Mouse (Mus musculus) embryonic facial prominence, embryonic 11.5 days (tissue): ENCODE measurements around the gene Hmx3. TPM values are rescaled to one million over a fixed set of nuclear protein-coding genes. Genes with fewer than 3 reads are reported as not detected.
A peak's percentile ranks its signal among the peaks of the same experiment; 100 is the strongest.

ENCODE experiments used
- ATAC-seq: fragments of 200-750 bp; cut with Nextera tagmentation; replicated peaks from 2 replicates; pipeline ENCODE4 v1.8.0; 2017; ENCODE audit warnings: low read depth; ENCODE audit not compliant: insufficient number of reproducible peaks, low FRiP score, low TSS enrichment
- DNase-seq: peaks from one replicate; pipeline ENCODE4 v3.0.0-alpha.2; 2015; ENCODE audit warnings: low spot score
- H3K27ac ChIP-seq: fragments of 300-500 bp; sonication (generic); replicated peaks from 2 replicates; pipeline ENCODE4 v1.5.1; 2014; ENCODE audit warnings: mild to moderate bottlenecking, low read depth, low read length, control low read depth
- H3K27me3 ChIP-seq: fragments of 300-500 bp; sonication (generic); 2 replicates; pipeline ENCODE4 v1.6.1; 2014; ENCODE audit warnings: mild to moderate bottlenecking, low read length, moderate library complexity, mixed read lengths; ENCODE audit not compliant: control insufficient read depth, insufficient read depth
- H3K36me3 ChIP-seq: fragments of 300-500 bp; sonication (generic); replicated peaks from 2 replicates; pipeline ENCODE4 v1.6.1; 2014; ENCODE audit warnings: low read depth, mild to moderate bottlenecking, low read length, moderate library complexity, mixed read lengths; ENCODE audit not compliant: control insufficient read depth, insufficient read depth
- H3K4me1 ChIP-seq: fragments of 300-500 bp; sonication (generic); 2 replicates; pipeline ENCODE4 v1.6.1; 2014; ENCODE audit warnings: low read length, mixed read lengths; ENCODE audit not compliant: control insufficient read depth, insufficient read depth
- H3K4me2 ChIP-seq: fragments of 300-500 bp; sonication (generic); 2 replicates; pipeline ENCODE4 v1.6.1; 2014; ENCODE audit warnings: low read depth, mild to moderate bottlenecking, control low read depth, low read length, moderate library complexity
- H3K4me3 ChIP-seq: fragments of 300-500 bp; sonication (generic); 2 replicates; pipeline ENCODE4 v1.5.1; 2014; ENCODE audit warnings: low read depth, low read length, control low read depth
- H3K9ac ChIP-seq: fragments of 300-500 bp; sonication (generic); replicated peaks from 2 replicates; pipeline ENCODE4 v1.6.1; 2014; ENCODE audit warnings: mild to moderate bottlenecking, control low read depth, low read length
- H3K9me3 ChIP-seq: fragments of 300-500 bp; sonication (generic); replicated peaks from 2 replicates; pipeline ENCODE4 v1.6.1; 2016; ENCODE audit warnings: mild to moderate bottlenecking, low read length, inconsistent platforms, mixed read lengths; ENCODE audit not compliant: control insufficient read depth
- WGBS: fragments of 180-500 bp; shearing (Covaris S2); extraction: QIAGEN DNeasy Blood & Tissue Kit; methylation state at CpG from one replicate; pipeline ENCODE4 v1.1.7; 2014; 5-methylcytosine and 5-hydroxymethylcytosine counted together
- polyA plus RNA-seq: library from polyadenylated mRNA; unstranded; fragments of >200 nt; fragmentation: Nextera tagmentation; extraction: Ambion mirVana; gene quantifications from 2 replicates; pipeline ENCODE4 v1.2.1, GENCODE M21; 2014

The Hmx3 gene
- polyA plus RNA-seq, 1 experiment from 2014 or later: not detected

- no peaks in the 10 kb centered on the region for H3K36me3 ChIP-seq
- H3K9ac ChIP-seq: no peak overlapping the region
- peaks cover 83% of the 10 kb centered on the region for H3K27me3 ChIP-seq
- ATAC-seq: 0 out of 2 replicates have a peak, but pooled peaks have one; percentile 41
- peak overlapping the region; percentile 55 for H3K4me2 ChIP-seq
- peak overlapping the region; percentile 31 for H3K4me3 ChIP-seq
- no peak overlapping the region for H3K27ac ChIP-seq
- peaks cover 8% of the 10 kb centered on the region for H3K4me1 ChIP-seq
- 1% methylated on average over 43 of the region's 45 CpGs for WGBS
- no peaks in the 10 kb centered on the region for H3K9me3 ChIP-seq
- DNase-seq: peak; percentile 29
Measured at GRCm38 (mm10) chr7:131554341-131555180, 11.9 kb downstream of the Hmx3 start.

- Histone ChIP-seq H3K4me2 (peak overlapping the region; percentile 21), H3K9ac (no peak overlapping the region; the same call in 1 of the 2 replicates), H3K9me3 (no peaks in the 10 kb centered on the region), H3K4me3 (0 out of 2 replicates have a peak overlapping the region, but pooled peaks have one; percentile 8), H3K27me3 (peaks cover 73% of the 10 kb centered on the region), H3K4me1 (peaks cover 8% of the 10 kb centered on the region), H3K36me3 (no peaks in the 10 kb centered on the region), H3K27ac (no peak overlapping the region)
- ATAC-seq (no peak), DNase-seq (peak; percentile 46)
- WGBS: under 1% methylated on average over 65 of the region's 68 CpGs
Measured at GRCm38 (mm10) chr7:131555301-131556081, 12.8 kb downstream of the Hmx3 start.

GRCm38 (mm10) chr7:131556116-131556515, 13.4 kb downstream of the Hmx3 start:
- H3K4me1 ChIP-seq: peaks cover 8% of the 10 kb centered on the region
- H3K4me3 ChIP-seq: 0 out of 2 replicates have a peak overlapping the region, but pooled peaks have one; percentile 8
- ATAC-seq (no peak), DNase-seq (peak; percentile 21)
- no peaks in the 10 kb centered on the region for H3K36me3 ChIP-seq
- 0% methylated on average over 9 of the region's 9 CpGs for whole genome bisulfite sequencing
- H3K9ac ChIP-seq: no peak overlapping the region
- H3K27me3 ChIP-seq: peaks cover 67% of the 10 kb centered on the region
- H3K27ac ChIP-seq: no peak overlapping the region
- no peak overlapping the region for H3K4me2 ChIP-seq
- no peaks in the 10 kb centered on the region for H3K9me3 ChIP-seq

- Histone ChIP-seq H3K36me3 (no peaks in the 10 kb centered on the region), H3K9me3 (no peaks in the 10 kb centered on the region), H3K9ac (no peak overlapping the region), H3K27ac (no peak overlapping the region), H3K4me1 (peaks cover 8% of the 10 kb centered on the region), H3K27me3 (peaks cover 61% of the 10 kb centered on the region), H3K4me3 (no peak overlapping the region), H3K4me2 (peak overlapping the region; percentile 1; the same call in 1 of the 2 replicates)
- under 1% methylated on average over 37 of the region's 37 CpGs for WGBS
- ATAC-seq (no peak), DNase-seq (peak; percentile 43)
Measured at GRCm38 (mm10) chr7:131556541-131557271, 14.0 kb downstream of the Hmx3 start.

GRCm38 (mm10) chr7:131557751-131558150, 15.1 kb downstream of the Hmx3 start:
- Histone ChIP-seq H3K4me2 (no peak overlapping the region), H3K27ac (no peak overlapping the region), H3K4me3 (no peak overlapping the region), H3K36me3 (peaks cover 5% of the 10 kb centered on the region; the same call in 1 of the 2 replicates), H3K9me3 (no peaks in the 10 kb centered on the region), H3K27me3 (peaks cover 51% of the 10 kb centered on the region), H3K4me1 (peaks cover 8% of the 10 kb centered on the region), H3K9ac (no peak overlapping the region)
- ATAC-seq (no peak), DNase-seq (no peak)
- 45% methylated on average over 2 of the region's 2 CpGs for WGBS

GRCm38 (mm10) chr7:131559986-131560696, 17.5 kb downstream of the Hmx3 start, which contains the start of gene Bub3:
Bub3 (plus strand) TSS chr7:131560222.
- Histone ChIP-seq H3K9ac (peak within 1 kb of the TSS; percentile 93), H3K36me3 (peaks cover 5% of the 10 kb centered on the region; the same call in 1 of the 2 replicates), H3K27me3 (peaks cover 27% of the 10 kb centered on the region), H3K9me3 (no peaks in the 10 kb centered on the region), H3K4me1 (no peaks in the 10 kb centered on the region; the same call in 1 of the 2 replicates), H3K4me2 (peak within 1 kb of the TSS; percentile 52), H3K4me3 (peak within 1 kb of the TSS; percentile 83), H3K27ac (peak within 1 kb of the TSS; percentile 70)
- DNase-seq (peak; percentile 97), ATAC-seq (peak; percentile 92)
- WGBS: under 1% methylated on average over 43 of the region's 51 CpGs

- DNase-seq (no peak), ATAC-seq (peak; percentile 44)
- no peaks in the 10 kb centered on the region for H3K9me3 ChIP-seq
- H3K4me1 ChIP-seq: no peaks in the 10 kb centered on the region; the same call in 1 of the 2 replicates
- 1% methylated on average over 14 of the region's 14 CpGs for WGBS
- H3K36me3 ChIP-seq: peaks cover 5% of the 10 kb centered on the region; the same call in 1 of the 2 replicates
- peak overlapping the region; percentile 70 for H3K27ac ChIP-seq
- peaks cover 22% of the 10 kb centered on the region for H3K27me3 ChIP-seq
- peak overlapping the region; percentile 93 for H3K9ac ChIP-seq
- peak overlapping the region; percentile 83 for H3K4me3 ChIP-seq
- peak overlapping the region; percentile 52 for H3K4me2 ChIP-seq
Measured at GRCm38 (mm10) chr7:131560697-131561042, 18.0 kb downstream of the Hmx3 start.
